Mouse (Mus musculus) left cerebral cortex, adult 18-20 months (tissue): ENCODE results near the gene Cfap44. TPM values are rescaled to one million over a fixed set of nuclear protein-coding genes. Genes with fewer than 3 reads are reported as not detected.
A peak's percentile ranks its signal among the peaks of the same experiment; 100 is the strongest.

Experiments used
- DNase-seq, 2 experiments: peaks; one replicate each; pipeline ENCODE4 v3.0.0; 2021 to 2022; ENCODE audit warnings: low spot score in 2 of 2, mixed read lengths in 1 of 2
- total RNA-seq, 2 experiments: library from RNA; stranded (reverse); gene quantifications; 2 replicates each; pipeline ENCODE4 v1.2.3; 2021

The Cfap44 gene
- total RNA-seq, 2 experiments from 2014 or later = 3.8 to 4.0 TPM

DNA sequence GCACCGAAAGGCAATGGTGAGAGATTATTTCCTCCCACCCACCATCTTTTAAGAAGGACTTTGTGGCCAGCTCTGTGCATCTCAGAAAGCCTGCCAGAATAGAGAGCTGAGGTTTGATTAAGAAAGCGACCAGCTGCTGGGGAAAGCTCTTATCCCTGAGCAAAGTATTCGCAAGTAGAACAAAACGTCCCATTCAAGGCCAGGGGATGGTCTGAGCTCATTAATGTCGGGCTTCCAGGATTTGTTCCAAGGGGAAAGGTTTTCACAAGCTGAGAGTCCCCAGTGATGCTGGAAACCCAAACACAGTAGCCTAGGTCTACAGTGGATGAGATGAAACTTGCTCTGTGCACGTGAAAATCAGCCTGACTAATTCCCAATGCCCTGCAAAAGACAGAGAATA, 99.3 kb downstream of the Cfap44 start:
- DNase-seq = no peak

DNA sequence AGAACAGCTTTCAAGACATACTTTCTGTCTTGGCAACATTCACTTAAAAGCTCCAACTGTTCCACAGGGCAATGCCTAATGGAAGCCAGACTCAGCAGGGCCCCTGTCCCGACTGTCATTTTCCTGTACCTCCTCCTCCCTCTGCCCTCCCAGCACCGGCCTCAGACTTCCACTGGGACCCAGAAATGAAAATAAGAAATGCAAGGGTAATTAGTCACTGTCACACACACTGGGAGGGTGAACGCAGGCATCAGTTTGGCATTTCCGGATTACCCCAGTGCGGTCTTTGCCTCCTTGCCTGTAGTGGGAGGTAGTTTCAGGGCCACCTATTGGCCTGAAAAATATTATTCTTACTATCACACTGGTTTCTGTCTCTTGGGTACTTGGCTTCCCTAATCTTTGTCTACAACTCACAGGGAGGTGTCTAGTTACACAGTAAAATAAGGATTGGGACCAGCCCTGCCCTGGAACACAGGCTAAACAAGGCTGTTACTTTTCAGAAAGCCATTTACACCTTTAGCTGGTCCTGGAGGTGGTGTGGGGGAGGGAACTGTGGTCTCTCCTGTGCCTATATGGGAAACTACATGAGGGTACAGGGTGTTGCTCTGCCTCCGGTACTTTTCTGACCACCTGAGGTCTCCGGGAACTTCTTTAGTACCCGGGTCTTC, 100.0 kb downstream of the Cfap44 start:
- DNase-seq = no peak

DNA sequence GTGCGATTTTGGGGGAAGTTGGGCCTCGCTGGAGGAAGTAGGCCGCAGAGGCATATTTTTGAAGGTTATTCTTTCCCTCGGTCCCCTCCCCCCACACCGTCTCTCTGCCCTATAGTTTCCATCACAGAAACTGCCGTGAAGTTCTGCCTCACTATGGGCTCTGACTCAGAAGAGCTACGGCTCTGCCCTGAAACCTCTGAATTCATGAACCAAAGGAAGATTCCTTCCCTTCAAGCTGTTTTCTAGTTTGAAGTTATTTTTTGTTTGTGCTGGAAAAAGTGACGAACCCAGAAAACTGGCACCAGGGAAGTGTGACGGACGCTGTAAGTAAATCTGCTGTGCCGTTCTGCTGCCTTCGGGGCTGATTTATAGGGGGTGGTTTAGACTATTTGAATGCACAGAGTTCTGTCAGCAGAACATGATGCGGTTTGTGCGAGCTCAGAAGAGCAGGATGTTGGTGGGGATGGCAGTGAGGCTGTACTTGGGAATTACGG, 102.4 kb downstream of the Cfap44 start:
- no peak for DNase-seq

DNA sequence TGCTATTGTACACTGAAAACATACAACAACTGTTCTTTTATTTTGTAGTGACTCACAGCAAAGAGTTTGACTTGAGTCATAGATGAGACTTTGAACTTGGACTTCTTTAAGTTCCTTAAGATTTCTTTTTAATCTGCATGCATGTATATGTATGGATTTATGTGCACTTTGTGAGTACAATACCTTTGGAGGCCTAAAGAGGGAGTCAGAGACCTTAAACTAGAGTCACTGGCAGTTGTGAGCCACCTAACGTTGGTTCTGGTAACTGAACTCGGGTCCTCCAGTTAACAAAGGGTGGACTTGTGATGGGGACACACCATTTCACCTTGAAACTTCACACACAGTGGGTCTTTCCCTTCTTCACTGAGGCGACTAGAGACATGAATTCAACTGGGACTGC, 103.9 kb downstream of the Cfap44 start:
- DNase-seq = no peak

DNA sequence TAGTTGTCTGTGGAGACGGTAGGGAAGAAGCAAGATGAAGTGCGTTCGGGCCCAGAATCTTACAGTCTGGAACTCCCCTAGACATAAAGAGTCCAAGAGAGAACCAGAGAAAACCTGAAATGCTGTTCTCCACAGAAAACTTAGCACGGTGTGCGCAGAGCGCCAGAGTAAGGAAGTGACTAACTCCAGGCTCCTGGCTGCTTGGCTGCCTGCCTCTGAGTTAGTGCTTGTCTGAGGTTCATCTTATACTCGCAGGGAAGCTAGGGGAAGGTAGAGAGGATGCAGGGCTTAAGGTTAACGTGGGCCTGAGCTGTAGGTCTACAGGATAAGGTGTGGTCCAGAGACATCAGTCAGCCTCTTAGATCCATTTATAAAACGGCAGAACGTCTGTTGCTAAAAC, 107.2 kb downstream of the Cfap44 start:
- no peak for DNase-seq

DNA sequence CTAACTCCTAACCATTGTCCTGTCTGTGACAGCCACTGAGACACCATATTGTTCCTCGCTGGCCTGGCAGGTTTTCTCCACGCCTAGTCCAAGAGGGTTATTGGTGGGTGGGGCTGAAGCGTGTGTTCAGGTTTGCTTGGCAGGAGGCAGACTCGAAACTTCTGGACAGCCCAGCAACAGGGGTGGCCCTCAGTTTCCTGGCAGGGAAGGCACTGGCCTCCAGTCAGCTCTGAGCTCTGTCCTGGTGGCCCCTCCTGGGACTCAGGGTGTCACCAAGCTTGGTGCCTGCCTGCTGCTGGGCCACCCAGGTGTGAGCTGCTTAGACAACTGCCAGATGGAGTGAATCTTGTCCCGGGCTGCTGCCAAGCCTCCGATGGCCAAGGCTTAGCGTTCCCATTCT, 107.7 kb downstream of the Cfap44 start:
- no peak for DNase-seq

DNA sequence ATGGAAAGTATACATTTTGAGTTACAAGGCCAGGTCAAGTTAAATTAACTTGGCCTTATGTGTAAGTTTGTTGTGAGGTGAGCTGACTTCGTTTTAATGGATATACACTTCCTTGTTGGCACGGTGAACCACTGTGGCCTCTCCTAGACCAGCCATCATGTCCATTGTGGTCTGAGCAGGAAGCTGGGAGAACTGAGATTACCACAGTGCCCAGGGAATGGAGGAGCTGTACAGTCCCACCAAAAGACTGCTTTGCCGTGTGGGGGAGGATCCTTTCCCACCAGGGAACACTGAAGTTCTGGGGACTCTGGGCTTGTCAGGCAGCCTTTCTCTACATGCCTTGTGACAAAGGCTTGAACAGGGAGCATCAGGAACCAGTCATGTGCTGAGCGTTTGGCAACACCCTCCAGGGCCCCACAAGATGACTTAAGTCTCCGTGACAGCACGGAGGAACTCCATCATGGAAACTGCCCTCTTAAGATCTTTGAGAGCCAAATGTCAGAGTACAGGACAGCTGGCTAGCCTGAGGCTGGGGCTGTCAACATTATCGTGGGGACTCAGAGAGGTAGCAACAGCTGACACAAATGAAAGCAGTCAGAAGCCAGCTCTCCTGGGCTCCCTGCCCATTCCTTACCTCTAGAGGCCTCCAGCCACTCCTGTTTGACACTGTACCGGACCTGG, 108.4 kb downstream of the Cfap44 start:
- DNase-seq = no peak

DNA sequence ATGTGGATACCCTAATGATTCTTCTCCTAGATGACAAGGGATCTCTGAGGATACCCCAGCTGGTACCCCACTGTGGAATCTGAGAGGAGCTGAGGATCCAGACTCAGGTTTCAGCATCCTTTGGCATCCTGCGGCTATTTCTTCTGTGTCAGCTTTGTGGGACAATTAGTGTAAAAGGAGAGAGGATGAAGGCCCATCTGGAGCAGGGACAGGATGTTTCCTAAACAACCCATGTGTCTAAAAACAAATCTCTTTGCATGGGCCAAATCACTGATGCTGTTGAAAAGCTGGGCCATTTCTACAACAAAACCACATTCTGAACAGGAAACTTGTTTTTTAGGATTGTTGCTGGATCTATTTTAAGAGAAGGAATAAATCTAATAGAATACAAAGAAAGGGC, 110.6 kb downstream of the Cfap44 start:
- no peak for DNase-seq

DNA sequence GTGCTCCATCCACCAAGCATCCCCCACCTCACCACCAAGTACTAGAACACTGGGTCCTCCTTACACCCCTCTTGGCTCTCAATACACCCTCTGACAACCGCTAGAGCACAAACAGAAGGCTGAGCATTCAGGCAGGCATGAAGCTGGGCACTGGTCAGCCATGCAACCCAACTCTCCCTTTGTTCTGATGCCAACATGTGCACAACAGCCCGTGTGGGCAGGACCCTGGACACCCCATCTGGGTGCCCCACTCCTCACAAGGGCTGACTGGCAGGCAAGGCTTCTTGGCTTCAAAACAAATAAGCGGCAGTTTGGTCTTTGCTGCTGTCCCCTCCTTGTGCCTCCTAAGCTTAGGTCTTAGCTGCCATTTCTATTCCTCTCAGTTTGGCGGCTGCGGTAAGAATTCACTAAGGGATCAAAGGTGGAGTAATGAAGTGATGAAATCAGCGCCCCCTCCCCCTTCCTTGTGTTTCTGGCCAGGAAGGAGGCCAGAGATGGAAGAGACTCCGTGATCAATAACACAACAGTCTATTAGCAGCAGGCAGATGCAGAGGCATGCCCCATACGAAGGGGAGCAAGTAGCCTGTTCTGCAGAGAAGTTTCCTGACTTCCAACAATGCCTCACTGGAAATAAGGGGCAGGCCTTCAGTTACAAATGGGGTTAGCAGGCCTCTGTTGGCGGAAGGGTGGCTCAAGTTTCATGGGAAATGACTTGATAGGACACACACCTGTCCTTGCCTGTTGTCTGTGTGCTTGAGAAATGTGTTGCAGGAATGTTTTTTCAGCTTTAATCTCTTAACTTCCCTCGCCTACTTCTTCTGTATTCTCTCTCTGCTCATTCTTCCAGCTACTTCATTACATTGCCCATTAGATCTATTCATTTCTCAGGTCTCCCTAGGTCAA, 112.7 kb downstream of the Cfap44 start:
- DNase-seq = no peak

DNA sequence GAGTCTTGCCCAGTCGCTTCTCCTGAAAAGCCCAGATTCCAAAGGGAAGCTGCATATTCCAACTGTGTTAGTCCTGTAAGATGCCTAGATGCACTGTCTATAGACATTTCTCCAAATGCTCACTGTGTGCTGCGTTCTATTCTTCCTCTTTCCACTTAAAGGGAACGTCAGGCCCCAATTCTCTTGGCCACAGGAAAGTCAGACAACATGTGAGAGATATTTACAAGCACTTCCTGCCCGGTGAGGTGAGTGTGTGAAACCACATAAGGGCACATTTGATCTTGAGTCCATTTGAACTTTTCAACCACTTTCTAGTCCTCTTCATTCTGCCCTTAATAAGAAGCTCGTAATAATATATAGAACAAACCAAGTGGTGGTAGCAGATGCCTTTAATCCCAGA, 113.4 kb downstream of the Cfap44 start:
- DNase-seq = no peak

DNA sequence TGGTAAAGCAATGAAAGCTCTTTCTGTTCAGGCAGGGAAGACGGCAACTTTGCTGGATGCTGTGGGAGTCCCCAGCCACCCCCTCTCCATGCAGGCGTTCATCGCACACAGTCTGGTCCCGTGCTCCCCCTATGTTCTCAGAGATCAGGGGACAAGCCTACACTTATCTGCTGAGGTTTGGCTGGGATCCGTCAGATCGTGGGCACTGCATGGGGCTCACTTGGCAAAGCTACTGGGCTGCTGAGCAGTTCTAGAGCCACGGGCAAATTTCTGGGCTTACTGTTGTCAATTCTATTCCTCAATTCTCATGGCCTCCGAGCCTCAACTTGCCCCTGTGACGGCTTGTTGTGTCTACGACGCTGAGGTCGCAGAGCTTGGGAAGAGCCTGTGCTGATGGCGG, 114.2 kb downstream of the Cfap44 start:
- DNase-seq = peak; percentile 40 to 62

DNA sequence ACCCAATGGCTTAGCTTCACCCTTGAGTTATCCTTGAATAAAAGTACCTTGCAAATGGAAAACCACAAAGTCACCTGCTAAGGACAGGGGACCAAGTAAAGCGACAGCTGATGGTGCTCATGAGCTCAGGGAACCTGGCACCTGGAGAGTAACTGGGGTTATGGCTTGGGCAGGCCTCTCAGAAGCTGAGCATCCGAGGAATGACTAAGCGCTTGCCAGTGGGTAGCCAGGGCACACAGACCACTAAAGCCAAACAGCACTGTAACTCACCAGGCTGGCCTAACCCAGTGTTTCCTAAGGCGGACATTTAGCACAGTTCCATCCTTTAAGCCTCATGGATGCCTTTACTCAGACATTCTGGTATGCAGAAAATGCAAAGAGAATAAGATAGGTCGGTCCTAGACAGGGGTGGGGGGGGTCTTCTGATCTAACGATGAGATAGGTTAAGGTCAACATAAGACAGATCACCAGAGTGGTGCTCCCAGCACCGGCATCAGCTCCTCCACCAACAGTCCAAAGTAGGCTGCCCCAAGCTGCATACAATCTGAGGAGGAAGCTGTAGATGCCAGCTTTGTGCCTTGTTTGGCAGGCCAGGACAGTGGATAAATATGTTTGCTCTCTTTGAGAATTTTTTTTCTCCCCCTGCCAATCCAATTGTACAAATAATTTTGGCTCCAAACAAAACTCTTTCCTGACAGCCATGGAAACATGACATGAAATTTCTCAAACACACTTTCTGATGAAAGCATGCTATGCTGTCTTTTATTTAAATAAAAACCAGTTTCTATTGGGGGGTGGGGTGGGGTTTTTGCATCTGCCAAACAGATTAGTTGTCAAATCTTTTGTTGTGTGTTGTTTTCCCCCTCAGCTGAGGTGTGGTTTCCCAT, 115.1 kb downstream of the Cfap44 start:
- no peak for DNase-seq

DNA sequence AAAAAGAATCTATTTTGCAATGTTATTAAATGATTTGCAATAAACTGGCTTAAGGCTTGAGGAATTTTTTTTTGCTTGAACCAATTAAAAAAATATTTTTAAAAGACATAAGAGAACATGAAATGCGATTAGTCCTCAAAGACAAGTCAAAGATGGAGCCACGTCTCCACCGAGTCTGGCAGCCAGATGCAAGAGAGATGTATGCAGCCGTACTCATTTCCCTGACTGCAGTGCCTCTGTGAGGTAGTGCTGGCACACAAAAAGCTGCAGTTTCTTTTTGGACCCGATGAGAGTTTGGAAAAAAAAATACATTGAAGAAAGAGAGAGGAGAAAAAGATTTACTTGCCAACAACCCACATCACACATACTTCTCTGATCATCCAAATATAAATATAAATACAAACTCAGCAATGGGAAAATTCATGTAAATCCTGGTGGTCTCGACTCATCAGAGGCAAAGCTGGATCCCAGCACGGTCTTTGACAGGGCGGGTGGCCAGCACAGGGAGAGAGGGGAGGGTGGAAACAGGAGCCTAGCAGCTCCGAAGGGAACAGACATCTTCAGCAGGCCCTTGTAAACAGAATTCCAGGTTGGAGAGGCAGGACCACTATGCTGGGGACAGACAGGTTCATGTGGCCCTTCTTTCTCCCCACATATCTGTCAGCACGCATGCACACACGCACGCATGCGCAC, 116.1 kb downstream of the Cfap44 start:
- no peak for DNase-seq

DNA sequence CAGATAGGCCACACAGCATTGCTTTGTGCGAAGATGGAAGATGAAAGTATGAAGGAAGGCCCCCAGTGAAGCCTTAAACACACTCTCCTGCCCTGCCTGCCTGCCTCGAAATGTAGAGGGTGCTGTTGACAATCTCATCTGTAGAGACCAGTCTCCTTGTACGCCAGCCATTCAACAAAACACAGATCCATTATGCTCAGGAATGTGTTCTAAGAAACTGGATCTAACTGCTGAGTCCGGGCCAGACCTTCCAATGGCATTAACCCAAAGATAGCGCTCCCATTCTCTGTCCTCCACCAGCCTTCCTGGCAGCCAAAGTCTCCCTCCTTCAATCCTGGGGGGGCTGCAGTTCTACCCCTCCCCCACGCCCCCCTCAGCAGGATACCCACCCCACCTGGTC, 121.9 kb downstream of the Cfap44 start:
- no peak for DNase-seq

DNA sequence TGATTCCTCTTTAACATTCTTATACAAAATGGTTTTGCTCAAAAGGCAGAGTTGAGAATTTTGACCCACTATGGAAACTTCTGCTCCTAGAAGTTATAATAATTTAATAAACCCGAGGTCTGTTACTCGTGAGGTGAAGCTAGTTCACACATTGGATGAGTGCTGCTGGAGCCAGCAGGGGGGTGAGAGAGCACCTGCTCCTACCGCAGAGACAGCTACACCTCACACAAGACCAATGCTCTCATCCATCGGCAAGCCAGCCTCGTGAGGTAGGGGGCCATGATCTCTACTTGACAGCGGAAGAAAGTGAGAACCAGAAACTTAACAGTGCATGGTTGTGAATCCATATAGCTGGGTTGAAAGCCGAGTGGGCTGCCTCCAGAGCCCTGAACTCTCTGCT, 129.0 kb downstream of the Cfap44 start:
- DNase-seq = no peak

DNA sequence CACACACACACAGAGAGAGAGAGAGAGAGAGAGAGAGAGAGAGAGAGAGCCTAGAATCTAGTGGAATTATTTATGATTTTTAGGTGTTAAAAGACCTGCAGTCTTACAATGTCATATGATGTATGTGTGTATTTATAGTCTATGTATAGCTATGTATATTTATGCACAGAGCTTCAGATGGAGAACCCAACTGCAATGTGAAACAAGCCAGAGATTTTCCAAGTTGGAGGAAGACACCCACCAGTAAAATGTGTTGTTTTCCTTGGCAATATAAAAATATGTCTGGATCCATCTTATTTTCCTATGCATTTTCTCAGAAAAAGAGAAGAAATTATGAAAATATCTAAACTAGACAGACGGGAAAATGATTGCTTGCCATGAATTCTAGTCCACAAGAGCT, 131.4 kb downstream of the Cfap44 start:
- no peak for DNase-seq

DNA sequence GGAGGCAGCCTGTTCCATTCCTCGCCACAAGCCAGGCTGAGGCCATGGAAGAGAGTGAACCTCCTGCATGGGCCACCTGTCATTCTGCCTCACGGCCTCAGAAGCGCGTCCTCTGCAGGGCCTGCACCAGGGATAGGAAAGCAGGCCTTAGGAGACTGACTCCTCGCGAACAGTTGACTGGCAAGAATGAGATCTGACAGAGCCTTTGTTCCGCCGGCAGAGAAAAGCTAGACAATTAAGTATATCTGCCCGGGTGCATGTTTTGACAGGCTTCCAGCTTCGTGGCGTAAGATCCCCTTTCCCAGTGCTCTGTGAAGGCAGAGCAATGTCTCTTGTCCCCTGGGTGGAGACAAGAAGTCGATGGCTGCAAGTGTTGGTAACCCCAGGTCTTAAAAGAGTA, 132.1 kb downstream of the Cfap44 start:
- no peak for DNase-seq

DNA sequence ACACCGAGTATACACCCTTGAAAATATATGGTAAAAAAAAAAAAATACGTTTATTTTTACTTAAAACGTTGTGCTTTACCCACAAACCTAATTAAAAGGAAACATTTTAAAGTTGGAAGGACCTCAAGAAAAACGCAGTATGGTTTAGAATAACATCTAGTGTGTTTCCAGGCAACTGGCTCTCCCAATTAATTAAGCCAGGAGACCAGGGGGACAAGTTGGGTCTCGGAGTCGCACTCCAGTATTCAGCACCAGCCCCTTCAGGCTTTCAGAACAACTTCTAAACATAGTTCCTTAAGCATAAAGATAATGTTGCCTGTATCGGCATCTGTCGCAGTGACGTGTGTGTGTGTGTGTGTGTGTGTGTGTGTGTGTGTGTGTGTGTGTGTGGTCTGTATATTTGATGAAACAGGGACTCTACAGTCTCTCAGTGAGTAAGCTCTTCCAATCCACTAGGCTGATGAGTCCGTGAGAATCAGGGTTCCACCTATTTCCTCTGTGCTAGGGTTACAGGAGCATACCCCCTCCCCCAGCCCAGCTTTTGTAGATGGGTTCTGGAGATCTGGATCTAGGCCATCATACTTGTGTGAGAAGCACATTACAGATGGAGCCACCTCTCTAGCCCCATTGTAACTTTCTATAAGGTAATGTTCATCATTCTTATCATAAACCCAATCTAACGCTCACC, 132.8 kb downstream of the Cfap44 start:
- DNase-seq = no peak

DNA sequence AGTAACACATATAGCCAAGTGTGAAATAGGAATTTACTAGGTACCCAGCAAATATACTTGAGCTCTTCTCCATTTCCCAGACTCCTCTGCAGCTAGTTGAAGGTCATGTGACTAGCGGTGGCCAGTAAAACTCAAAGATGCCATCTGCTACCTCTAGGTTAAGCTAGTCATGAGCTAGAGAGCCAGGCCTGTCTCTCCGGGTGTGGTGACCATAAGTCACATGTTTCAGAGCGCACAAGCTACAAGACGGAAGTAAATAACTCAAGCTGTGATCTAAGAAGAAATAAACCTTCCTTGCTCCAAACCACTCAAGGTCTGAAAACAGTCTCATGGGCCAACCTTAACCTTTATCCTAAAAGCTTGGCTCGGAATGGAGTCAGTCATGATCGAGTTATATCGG, 134.4 kb downstream of the Cfap44 start:
- DNase-seq = no peak

DNA sequence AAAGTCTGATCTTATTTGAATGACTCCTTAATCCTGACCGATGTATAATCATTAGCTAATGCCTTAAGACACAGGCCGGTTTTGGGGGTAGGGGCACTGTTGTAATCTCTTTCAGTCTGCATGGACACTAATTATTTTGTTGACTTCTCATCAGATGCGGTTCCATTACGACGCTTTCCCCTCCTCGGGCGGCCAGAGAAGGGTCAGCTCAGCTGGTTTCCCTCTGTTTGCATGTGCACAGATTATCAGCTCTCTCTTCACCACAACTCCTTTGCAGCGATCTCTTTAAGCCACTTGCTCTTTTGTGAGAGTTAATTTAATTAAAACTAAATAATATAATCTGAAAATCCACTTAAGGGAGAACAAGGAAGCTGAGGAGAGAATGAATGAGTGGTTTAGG, 135.1 kb downstream of the Cfap44 start:
- no peak for DNase-seq
